Mouse (Mus musculus): Measurements from ENCODE around the gene Cox4i2.

DNA sequence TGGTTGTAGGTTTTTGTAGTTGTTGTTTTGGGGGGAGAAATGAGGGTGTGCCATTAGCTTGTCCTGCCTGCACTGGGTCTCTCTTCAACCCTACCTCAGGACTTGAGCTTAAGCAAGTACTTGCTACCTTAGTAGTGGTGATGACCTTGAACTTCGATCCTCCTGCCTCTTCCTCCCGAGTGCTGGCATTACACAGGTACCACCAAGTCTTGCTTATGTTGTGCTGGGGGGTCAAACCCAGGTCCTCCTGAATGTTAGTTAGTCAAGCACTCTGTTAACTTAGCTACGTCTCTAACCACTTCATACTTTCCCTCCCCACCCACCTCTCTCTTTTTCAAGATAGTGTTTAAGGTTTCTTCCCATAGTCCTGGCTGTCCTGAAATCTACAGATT is 29.6 kb upstream of the Cox4i2 start:
- TF ChIP-seq CTCF (IDR thresholded peaks at IDR 0.05; ENCODE audit: insufficient read depth, low read length) (no peak), POLR2A (IDR thresholded peaks at IDR 0.05; ENCODE audit: borderline replicate concordance, extremely low read depth, low read depth, low read length) (no peak)
